Mouse (Mus musculus) myocyte (in vitro differentiated cells): ENCODE measurements around the gene Ccr9. TPM values are rescaled to one million over a fixed set of nuclear protein-coding genes. Genes with fewer than 3 reads are reported as not detected.
A peak's percentile ranks its signal among the peaks of the same experiment; 100 is the strongest.
"Not testable (repeated sequence)": the region's sequence is repeated elsewhere in the genome, so short reads cannot be mapped to it uniquely, and the experiment has no call there.

Source experiments
- H3K27me3 ChIP-seq: one replicate; pipeline ENCODE4 v1.6.1; 2011; ENCODE audit not compliant: control insufficient read depth, insufficient read depth, insufficient read length
- H3K36me3 ChIP-seq: one replicate; pipeline ENCODE4 v1.6.1; 2011; ENCODE audit not compliant: control insufficient read depth, insufficient read depth
- H3K4me2 ChIP-seq: one replicate; pipeline ENCODE4 v1.6.1; 2011; ENCODE audit warnings: low read depth, control low read depth
- H3K4me3 ChIP-seq: one replicate; pipeline ENCODE4 v1.5.1; 2011; ENCODE audit warnings: mild to moderate bottlenecking, control low read depth, moderate library complexity
- H3K79me2 ChIP-seq: one replicate; pipeline ENCODE4 v1.6.1; 2011; ENCODE audit not compliant: control insufficient read depth, insufficient read depth
- H3ac ChIP-seq: one replicate; pipeline ENCODE4 v1.6.1; 2011; ENCODE audit not compliant: control insufficient read depth, insufficient read length
- CEBPB ChIP-seq: IDR thresholded peaks from 2 replicates; pipeline ENCODE4 v1.6.1; 2011; ENCODE audit warnings: mild to moderate bottlenecking, moderate library complexity; ENCODE audit not compliant: poor library complexity, insufficient read depth, severe bottlenecking
- E2F4 ChIP-seq: IDR thresholded peaks from one replicate; pipeline ENCODE4 v1.6.1; 2011; ENCODE audit warnings: mild to moderate bottlenecking, control low read depth, moderate library complexity; ENCODE audit not compliant: insufficient read depth
- MAX ChIP-seq: IDR thresholded peaks from one replicate; pipeline ENCODE4 v1.6.1; 2011; ENCODE audit warnings: low read depth, mild to moderate bottlenecking, control low read depth
- MYOD1 ChIP-seq, 3 experiments: IDR thresholded peaks; one replicate each; pipeline ENCODE4 v1.6.1; 2011; ENCODE audit warnings: control low read depth in 2 of 3, low read depth in 2 of 3, mild to moderate bottlenecking in 2 of 3, moderate library complexity in 1 of 3; ENCODE audit not compliant: insufficient read length in 2 of 3, control insufficient read depth in 1 of 3
- MYOG ChIP-seq, 3 experiments: IDR thresholded peaks; one replicate each; pipeline ENCODE4 v1.6.1; 2011; ENCODE audit warnings: control low read depth in 2 of 3, low read depth in 2 of 3, mild to moderate bottlenecking in 2 of 3; ENCODE audit not compliant: insufficient read length in 2 of 3, control insufficient read depth in 1 of 3, insufficient read depth in 1 of 3
- POLR2A ChIP-seq: IDR thresholded peaks from one replicate; pipeline ENCODE4 v1.6.1; 2011; ENCODE audit warnings: low read depth, mild to moderate bottlenecking, control low read depth, moderate library complexity; ENCODE audit not compliant: insufficient read length
- POLR2AphosphoS2 ChIP-seq: IDR thresholded peaks from one replicate; pipeline ENCODE4 v1.6.1; 2011; ENCODE audit warnings: low read depth, control low read depth; ENCODE audit not compliant: insufficient read length
- REST ChIP-seq: IDR thresholded peaks from one replicate; pipeline ENCODE4 v1.6.1; 2011; ENCODE audit warnings: mild to moderate bottlenecking, control low read depth, moderate library complexity; ENCODE audit not compliant: insufficient read depth, insufficient read length
- SRF ChIP-seq: IDR thresholded peaks from one replicate; pipeline ENCODE4 v1.6.1; 2011; ENCODE audit warnings: low read depth; ENCODE audit not compliant: control insufficient read depth, insufficient read length
- TCF12 ChIP-seq: IDR thresholded peaks from one replicate; pipeline ENCODE4 v1.6.1; 2011; ENCODE audit warnings: mild to moderate bottlenecking, control low read depth; ENCODE audit not compliant: poor library complexity, insufficient read depth, severe bottlenecking
- TCF3 ChIP-seq: IDR thresholded peaks from one replicate; pipeline ENCODE4 v1.6.1; 2011; ENCODE audit warnings: low read depth, control low read depth; ENCODE audit not compliant: insufficient read length
- USF1 ChIP-seq: IDR thresholded peaks from one replicate; pipeline ENCODE4 v1.6.1; 2011; ENCODE audit warnings: low read depth, mild to moderate bottlenecking, control low read depth, moderate library complexity
- polyA plus RNA-seq: library from polyadenylated mRNA; unstranded; fragments of >200 nt; fragmentation: generic; extraction: Trizol; gene quantifications from one replicate; pipeline ENCODE4 v1.2.1, GENCODE M21; 2012; ENCODE audit warnings: missing spikeins

Ccr9 gene
- polyA plus RNA-seq, 1 experiment: 0.06 TPM

DNA sequence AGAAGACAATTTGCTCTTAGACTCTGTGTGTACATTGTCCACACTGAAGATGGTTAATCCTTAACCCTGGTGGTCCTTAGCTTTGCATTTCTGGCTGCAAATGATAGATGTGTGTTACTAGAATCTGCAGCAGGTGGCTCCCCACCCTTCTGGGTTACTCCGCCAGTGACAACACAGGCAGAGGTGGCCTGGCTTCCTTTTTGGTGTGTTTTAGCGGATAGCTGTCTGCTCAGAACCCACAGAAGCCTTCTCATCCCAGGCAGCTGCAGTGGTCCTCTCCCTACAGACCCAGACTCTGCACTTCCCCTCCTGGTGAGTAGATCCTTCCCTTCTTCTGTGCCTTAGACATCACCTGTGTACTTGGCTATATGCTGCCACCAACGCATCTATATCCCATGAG is 88.8 kb downstream of the Ccr9 start:
- TF ChIP-seq TCF3 (no peak), USF1 (no peak), MAX (no peak), MYOD1 (IDR thresholded peaks at IDR 0.05; ENCODE audit: control insufficient read depth in 1 of 3, insufficient read length in 2 of 3, low read depth in 2 of 3) (no peak), POLR2A (no peak), E2F4 (no peak), SRF (no peak), TCF12 (no peak), POLR2AphosphoS2 (no peak), REST (no peak), MYOG (IDR thresholded peaks at IDR 0.05; ENCODE audit: control insufficient read depth in 1 of 3, insufficient read depth in 1 of 3, insufficient read length in 2 of 3, low read depth in 2 of 3) (no peak), CEBPB (no peak)
- H3K4me3 ChIP-seq: no peak overlapping the region
- H3K79me2 ChIP-seq: no peaks in the 10 kb centered on the region
- H3ac ChIP-seq: no peak overlapping the region
- H3K27me3 ChIP-seq: no peaks in the 10 kb centered on the region
- no peaks in the 10 kb centered on the region for H3K36me3 ChIP-seq
- no peak overlapping the region for H3K4me2 ChIP-seq

DNA sequence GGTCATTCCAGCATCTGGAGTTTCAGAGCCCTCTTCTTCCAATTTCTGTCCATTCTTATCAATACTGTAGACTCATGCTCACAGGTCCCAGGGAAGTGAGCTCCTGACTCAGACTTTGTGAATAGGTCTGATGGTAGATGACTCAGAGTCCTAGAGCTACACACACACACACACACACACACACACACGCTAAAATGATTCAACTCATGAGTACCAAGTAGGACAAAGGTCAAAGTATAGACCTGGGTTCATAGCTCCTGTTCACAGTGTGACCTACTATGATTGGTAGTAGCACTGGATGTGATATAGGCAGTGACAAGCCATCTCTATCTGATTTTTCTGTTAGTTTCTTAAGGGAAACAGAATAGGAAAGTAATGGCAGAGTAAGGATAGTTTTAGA is 90.2 kb downstream of the Ccr9 start:
- Histone ChIP-seq H3K79me2 (no peaks in the 10 kb centered on the region), H3K27me3 (no peaks in the 10 kb centered on the region), H3K4me3 (no peak overlapping the region), H3ac (no peak overlapping the region), H3K4me2 (no peak overlapping the region), H3K36me3 (no peaks in the 10 kb centered on the region)
- TF ChIP-seq E2F4 (no peak), TCF3 (no peak), TCF12 (no peak), MYOD1 (IDR thresholded peaks at IDR 0.05; ENCODE audit: control insufficient read depth in 1 of 3, insufficient read length in 2 of 3, low read depth in 2 of 3) (no peak), USF1 (no peak), POLR2AphosphoS2 (no peak), CEBPB (no peak), POLR2A (no peak), SRF (no peak), REST (no peak)

DNA sequence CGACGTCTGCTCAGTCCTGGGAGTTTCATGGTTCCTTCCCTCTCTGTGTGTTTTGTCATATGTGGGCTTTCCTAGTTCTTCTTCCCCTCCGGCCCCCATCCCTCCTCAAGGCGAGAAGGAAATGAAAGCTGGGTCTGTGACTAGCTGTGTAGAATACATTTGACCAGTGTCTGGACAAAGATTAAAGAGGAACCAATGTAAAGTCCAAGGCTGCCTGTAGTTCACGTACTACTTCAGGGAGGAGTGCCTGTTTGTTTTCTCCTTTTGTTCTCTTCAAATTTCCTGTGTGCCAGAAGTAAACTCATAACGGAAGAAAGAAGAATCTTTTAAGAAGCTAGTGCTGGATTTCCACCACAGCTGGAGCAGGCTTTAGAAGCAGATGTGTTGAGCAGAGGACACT is 91.3 kb downstream of the Ccr9 start:
- H3K4me3 ChIP-seq: no peak overlapping the region
- no peak for TF ChIP-seq CEBPB
- TF ChIP-seq USF1: no peak
- no peak for TF ChIP-seq TCF12
- no peak for TF ChIP-seq POLR2A
- TF ChIP-seq MAX: no peak
- TF ChIP-seq SRF: no peak
- TF ChIP-seq MYOG (IDR thresholded peaks at IDR 0.05; ENCODE audit: control insufficient read depth in 1 of 3, insufficient read depth in 1 of 3, insufficient read length in 2 of 3, low read depth in 2 of 3): no peak
- TF ChIP-seq TCF3: no peak
- no peak for TF ChIP-seq MYOD1 (IDR thresholded peaks at IDR 0.05; ENCODE audit: control insufficient read depth in 1 of 3, insufficient read length in 2 of 3, low read depth in 2 of 3)
- no peak for TF ChIP-seq REST
- no peak for TF ChIP-seq E2F4
- no peak for TF ChIP-seq POLR2AphosphoS2
- H3K27me3 ChIP-seq: no peaks in the 10 kb centered on the region
- H3K4me2 ChIP-seq: no peak overlapping the region
- H3K36me3 ChIP-seq: no peaks in the 10 kb centered on the region
- H3ac ChIP-seq: no peak overlapping the region
- no peaks in the 10 kb centered on the region for H3K79me2 ChIP-seq

DNA sequence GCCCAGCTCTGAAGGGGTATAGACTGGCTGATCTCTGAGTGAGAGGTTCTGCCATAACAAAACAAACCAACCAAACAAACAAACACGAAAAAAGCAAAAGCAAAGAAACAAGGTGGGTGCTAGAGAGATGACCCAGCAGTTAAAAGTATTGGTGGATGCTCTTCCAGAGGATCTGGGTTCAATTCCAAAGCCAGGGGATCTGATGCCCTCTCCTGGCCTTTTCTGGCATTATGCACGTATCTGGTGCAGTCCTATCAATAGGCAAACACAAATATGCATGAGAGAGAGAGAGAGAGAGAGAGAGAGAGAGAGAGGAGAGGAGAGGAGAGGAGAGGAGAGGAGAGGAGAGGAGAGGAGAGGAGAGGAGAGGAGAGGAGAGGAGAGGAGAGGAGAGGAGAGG is 95.1 kb downstream of the Ccr9 start:
- H3K4me2 ChIP-seq, H3K4me3 ChIP-seq, H3K79me2 ChIP-seq, H3K36me3 ChIP-seq, H3ac ChIP-seq, H3K27me3 ChIP-seq: not testable (repeated sequence)

DNA sequence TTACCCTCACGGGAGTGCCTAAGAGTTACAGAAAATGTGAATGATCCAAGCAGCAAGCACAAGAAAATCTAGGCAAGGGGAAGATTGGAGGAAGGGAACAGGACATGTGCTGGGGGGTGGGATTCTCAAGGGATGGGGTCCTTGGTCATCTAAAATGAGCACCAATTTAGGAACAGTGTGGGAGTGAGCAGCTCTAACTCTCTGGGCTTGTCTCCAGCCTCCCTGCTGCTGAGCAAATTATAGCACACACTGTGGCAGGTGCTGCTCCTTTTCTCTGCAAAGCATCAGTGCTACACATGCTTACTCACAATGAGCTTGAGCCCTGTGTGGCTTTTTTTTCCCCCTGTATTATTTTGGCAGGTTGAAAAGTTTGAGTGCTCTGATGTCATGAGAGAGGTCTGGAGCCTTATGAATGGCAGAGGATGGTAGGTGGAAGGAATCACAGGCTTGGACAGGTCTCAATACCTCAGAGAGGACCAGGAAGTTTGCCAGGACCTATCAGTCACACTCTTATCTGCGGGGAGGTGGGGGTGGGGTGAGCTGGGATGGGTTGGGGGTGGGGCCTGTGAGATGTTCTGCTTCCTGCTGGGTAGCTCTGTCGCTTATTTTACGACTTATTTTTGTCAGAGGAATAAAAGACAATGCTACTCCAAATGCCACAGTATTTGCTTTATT is 110.8 kb downstream of the Ccr9 start:
- H3ac ChIP-seq: no peak overlapping the region
- H3K36me3 ChIP-seq: peaks cover 32% of the 10 kb centered on the region
- H3K27me3 ChIP-seq: no peaks in the 10 kb centered on the region
- H3K79me2 ChIP-seq: no peaks in the 10 kb centered on the region
- no peak overlapping the region for H3K4me2 ChIP-seq
- no peak for TF ChIP-seq TCF3
- no peak for TF ChIP-seq E2F4
- TF ChIP-seq MYOD1 (IDR thresholded peaks at IDR 0.05; ENCODE audit: control insufficient read depth in 1 of 3, insufficient read length in 2 of 3, low read depth in 2 of 3): peak in 1 of 3 experiments; percentile 70
- peak in 1 of 3 experiments; percentile 12 for TF ChIP-seq MYOG (IDR thresholded peaks at IDR 0.05; ENCODE audit: control insufficient read depth in 1 of 3, insufficient read depth in 1 of 3, insufficient read length in 2 of 3, low read depth in 2 of 3)
- H3K4me3 ChIP-seq: no peak overlapping the region
